Mouse (Mus musculus): Measurements from ENCODE around the gene Ccdc9b.

Gene Ccdc9b

DNA sequence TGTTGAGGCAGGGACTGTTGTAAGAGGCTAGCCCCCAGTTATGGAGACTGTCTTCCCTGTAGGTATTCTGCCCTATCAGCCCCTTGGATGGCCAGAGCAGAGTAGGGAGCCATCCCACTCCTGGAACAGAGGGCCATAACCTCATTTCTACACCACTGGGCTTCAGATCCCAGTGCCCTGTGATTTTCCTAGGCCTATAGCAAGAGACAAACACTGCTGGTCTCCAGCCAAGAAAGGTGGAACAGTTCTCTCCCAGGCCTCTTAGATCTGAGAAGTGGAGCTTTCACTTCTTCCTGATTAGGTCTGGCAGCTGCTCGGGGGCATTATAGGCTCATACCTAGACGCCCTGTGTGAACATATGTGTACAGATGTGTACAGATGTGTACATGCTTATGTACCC lies 13.8 kb upstream of the Ccdc9b start:
- DNase-seq: no peak

DNA sequence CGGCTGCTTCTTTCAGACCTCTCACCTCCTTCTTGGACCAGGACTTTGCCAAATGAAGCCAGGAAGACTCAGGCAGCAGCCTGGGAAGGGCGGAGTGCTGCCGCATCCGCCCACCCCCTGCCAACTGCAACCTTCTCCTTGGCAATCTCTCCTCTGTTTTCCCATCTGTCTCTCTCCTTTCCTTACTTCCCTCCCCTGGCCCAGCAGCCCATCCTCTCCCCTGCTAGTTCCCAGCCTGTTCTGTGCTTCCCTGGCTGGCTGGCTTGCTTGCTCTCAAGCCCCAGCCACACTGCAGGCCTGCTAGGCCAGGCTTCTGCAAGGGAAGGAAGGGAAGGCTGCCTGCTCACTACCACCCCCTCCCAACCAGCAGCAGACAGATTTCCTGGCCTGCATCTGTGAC lies 13.4 kb upstream of the Ccdc9b start:
- DNase-seq: no peak

DNA sequence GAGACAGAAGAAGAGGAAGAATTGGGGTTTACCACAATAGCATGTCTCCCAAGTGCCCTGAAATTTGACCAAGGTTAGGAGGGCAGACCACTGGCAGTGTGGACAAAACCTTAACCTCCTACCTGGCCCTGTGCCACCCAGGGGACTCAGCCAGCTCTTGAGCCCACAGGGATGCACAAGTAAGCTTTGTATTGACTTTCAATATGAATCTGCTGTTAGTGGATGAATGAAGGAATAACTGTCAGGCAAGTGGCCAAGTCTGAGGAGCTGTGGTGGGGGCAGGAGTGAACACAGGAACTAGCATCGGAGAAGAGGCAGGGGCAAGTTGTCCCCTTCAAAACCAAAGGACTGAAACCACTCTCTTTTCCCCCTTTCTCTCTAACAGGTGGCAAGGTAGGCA lies 12.9 kb upstream of the Ccdc9b start:
- no peak for DNase-seq

DNA sequence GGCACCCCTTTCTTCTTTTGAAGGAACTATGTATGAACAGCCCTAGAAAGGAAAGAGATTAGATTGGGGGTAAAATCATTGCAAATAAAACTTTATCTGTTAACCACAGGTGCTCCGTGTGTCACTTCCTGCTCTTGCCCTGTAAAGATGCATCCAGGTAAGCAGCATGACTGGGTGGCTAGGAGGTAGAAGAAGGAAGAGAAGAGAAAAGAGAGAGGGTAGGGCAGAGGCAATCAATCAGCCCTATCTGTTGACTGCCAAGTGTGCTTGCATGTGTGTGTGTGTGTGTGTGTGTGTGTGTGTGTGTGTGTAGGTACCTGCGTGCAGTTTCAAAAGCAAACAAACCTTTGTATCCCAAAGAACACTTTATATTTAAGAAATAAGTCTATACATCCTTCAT lies 12.1 kb upstream of the Ccdc9b start:
- no peak for DNase-seq

DNA sequence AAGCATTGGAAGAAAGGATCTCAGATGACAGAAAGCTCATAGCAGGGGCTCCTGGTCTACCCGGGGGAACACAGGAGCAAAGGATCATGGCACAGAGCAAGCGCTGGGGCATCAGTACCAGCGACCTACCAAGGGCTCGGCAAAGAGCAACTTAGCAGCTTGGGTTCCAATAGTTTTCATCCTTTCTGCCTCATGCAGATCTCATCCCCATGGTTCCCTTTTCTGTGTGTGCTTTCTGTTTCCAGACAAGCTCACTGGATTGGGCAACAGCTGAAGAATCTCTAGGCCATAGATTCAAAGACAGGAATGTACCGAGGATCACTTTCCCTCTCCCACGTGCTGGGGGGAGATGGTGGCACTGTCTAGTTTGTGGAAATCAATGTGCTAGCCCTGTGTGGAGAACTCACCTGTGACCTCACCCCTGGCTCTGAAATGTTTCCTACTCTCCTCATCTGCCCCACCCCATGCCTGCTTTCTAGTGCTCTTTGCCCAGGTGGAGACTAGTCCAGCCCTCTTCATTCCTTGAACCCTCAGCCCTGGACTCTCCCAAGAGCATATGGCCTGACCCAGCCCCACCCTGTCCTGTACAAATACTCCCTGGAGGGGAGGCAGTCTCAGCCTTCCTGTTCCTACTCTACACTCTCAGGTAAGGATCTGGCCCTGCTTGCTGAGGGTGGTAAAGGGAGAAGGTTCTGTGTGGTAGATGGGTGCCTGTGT lies 9.9 kb upstream of the Ccdc9b start, which contains the start of gene Phgr1:
TSS of gene Phgr1 (plus strand) at position 612 of the 717 bp plus-strand sequence.
- DNase-seq: no peak

DNA sequence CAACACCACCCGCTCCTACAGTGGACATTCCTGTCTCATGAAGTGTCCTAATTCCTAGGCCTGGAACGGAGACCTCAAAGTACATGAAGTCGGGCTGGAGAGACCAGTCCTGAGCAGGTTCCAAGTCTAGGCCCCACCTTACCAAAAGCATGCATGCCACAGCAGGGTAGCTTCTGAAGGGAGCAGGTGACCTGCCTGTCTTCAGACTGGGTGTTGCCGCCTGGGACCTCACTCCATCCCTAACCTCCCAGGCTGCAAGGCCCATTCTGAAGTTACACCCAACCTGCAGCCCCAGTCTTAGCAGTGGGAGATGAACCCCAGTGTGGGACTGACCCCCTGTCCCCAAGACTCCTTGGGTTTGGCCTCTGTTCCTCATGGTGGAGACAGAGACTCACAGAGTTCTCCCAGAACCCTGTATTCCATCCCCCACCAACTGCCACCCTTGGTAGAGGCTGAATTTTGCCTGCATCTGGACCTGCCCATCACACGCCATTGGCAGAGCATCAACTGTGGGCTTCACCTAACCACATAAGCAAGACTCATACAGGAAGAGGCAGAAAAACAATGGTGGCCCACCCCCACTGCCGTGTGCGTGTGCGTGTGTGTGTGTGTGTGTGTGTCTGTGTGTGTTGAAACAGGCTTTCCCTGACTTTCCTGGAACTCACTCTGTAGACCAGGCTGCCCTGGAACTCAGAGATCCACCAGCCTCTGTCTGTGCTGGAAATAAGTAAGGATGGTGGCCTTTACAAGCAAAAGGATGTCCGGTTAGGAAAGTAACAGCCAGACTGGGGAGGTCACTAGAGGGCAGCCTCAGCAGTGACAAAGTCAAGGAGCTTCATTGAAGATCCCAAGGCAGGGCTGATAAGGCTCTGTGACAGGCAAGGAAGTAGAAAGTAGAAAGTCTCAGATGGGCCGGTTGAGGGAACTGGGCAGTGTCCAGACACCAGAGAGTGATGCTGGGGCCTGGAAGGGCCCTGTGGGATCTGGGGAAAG lies 3.9 kb upstream of the Ccdc9b start:
- no peak for DNase-seq

DNA sequence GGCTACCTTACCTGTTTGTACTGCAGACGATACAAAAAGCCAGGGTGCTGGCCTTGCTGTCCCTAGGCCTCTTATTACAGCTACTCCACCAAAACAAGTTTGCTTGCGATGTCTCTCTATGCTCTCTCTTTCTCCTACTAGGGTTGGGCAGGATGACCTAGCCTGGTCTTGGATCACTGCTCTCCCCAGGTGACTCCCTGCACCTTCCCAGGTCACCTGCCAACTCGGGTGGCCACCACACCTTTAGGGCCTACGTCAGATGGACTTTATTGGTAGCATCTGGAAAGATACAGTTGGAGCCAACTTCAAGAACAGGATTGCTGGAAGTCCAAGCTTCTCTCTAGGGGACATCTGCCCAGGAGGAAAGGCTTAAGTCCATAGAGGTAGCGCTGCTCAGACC lies 2.4 kb upstream of the Ccdc9b start:
- no peak for DNase-seq

DNA sequence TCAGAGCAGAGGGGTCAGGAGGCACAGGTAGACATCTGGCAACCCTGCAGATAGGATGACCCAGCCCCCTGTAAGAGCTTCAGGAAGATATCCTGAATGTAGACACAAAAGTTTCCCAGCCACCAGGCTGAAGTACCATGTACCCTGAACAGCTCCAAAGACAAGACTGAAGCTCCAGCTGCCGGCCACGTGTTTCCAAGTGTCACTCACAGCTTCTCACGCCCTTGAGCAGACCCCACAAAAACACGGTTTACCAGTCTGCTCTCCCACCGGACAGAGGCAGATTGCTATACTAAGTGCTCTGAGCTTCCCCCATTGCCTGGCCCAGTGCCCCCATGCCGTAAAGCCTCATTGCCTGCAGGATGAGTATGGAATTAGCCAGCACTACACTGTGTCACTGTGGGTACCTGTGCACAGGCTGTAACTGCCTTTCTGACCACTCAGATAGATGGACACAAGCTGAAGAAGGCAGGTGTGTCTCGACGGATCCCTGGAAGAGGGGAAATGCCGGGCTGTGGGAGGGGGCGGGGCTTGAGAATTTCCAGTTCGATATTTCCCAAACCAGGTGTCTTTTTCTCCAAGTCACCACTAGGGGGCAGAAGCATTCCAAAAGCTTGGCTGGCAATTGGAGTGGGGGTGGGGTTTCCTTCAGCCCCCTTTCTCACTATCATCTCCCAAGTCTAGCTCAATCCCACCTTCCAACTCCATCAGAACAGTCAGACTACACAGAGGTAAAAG lies 1.8 kb upstream of the Ccdc9b start:
- no peak for DNase-seq

DNA sequence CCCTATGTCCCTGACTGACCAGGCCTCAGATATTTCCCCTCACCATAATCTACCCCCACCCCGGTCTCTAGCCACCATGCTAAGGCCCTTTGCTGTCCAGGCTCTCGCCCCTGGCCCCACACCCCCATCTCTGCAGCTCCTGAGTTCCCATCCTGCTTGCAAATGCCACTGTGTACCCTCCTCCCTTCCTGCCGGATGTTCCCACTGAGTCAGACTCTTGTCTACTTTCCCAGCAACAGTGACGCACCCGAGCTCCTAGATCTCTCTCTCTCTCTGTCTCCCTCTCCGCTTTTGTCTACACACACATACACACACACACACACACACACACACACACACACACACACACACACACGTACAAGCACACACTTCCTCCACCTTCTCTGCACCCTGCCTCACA lies 1.0 kb upstream of the Ccdc9b start:
- DNase-seq: no peak

DNA sequence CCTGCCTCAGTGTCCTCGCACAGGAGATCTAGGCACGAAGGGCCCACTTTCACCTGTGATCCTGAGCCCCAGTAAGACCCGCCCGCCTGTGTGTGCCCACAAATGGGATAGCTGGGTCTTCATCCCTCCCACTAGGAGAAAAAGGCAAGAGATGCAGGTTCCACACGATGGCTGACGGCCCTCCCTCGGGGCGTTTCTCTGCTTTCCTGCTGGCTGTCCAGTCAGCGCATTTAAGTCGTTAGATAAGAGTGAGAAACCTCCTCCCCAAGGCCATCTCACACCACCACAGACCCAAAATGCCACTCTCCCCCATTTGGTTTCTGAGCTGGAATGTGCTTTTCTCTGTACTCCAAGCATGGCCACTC lies 305 bp upstream of the Ccdc9b start:
- DNase-seq: no peak

DNA sequence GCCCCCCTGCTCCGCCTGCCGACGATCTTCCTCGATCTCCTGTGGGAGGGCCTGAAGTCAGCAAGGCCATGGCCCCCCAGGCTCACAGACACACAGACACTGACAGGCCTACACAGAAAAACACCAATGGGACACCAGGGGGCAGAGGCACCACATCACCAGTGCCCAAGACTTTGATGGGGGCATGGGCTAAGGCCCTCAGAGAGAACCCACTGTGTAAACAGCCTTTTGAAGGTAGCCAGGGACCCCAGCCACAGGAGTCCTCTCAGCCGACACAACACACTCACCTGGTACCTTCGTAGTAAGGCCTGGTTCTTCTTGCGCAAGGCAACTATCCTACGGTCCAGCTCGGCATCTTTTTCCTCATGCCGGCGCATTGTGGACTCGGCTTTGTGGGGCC lies 1.1 kb downstream of the Ccdc9b start:
- DNase-seq: no peak

DNA sequence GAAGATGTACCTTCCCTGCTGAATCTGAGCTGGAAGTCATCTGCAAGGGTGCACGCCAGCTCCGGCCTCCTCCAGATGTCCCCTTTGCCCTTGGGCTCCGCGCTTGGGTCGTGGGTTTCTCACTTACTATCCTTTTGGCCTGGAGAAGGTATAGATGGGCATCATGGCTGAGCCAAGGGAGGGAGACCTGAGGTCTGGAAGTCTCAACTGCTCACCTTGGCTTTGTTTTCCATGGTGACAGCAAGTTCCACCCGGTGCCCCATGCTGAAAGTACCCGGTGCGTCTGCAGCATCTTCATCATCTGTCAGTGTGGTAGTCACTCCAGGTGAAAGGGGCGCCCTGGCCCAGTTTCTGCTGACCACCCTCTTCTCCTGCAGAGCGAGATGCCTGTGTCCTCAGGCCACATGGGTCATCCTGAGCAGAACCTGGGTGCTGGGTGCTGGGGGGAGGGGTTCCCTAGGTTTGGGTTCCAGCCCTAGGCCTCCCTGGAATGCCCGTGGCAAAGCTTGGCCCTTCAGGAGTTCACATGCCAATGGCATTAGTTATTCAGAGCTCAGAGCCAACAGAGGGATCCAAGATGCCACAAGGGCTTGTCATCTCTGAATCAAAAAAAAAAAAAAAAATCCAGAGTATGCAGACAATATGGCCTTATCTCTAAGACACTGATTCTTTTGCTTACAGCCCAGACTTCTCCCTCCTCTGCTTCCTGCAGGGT lies 2.0 kb downstream of the Ccdc9b start:
- DNase-seq: no peak

DNA sequence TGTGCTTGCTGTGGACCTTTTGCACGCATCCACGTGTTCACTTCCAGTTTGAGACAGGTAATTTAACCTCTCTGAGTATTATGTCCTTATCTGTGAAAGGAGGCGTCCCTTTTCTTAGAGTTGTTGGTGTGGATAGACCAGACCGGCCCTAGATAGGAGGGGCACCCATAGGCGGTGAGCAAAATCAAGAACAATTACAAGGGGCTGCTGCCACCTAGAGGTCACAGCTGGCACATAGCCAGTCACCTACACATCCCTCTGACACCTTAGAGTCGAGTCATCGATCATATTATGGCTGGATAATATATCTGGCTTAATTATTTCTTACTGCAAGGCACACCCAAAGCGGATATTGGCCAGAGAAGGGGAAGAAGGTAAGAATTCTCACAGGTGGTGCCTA lies 2.6 kb downstream of the Ccdc9b start:
- DNase-seq: peak in 1 of 2 experiments; percentile 65

DNA sequence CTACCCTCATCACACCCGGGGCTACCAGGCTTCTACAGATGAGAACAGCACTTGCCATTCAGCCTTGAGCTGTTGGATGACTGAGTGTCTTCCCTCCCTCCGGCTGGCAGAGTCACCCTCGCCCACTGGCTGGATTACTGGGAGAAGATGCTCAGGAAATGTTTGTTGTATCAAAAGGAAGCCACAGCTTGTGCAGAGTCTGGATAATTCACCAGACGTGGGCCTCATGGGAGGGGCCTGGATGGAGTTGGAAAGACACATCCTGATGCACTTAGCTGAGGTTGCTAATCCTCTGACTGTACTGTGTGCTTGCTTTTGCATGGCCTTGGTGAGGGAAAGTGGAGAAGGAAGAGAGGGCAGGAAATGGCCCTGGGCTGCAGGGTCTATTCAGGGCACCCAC lies 6.4 kb downstream of the Ccdc9b start:
- no peak for DNase-seq

DNA sequence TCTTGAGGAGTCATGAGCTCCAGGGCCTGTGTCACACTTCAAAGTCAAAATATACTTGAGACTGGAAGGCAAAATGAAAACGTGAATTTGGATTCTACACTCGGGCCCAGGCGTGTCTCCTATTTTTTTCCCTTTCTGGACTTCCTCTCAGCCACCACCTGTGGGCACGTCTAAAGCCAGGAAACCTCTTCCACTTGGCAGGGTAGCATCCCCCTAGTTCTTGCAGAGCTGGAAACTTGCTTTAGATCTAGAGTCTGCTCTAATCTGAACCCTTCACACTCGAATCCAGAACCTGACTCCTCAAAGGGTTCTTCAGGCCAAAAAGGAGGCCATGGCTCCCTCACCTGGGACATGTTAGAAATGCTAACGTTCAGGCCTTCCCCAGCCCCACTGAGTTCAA lies 7.1 kb downstream of the Ccdc9b start:
- no peak for DNase-seq

DNA sequence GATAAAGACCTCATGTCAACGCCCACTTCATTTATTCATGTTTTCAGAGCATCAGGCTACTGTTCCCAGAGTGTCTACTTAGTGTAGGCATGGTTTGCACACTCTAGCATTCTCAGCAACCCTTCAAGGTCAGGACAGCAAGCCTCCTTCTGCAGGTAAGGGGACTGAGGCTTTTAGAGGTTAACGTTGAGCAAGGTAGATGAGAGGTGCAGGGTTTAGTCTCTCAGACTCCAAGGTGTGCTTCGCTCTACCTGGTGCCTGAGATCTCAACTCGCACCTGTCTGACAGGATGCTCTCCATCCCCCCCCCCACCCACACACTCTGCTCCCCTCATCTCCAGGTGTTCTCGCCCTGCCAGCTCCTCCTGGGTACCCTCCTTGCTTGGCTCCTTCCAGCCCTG lies 8.3 kb downstream of the Ccdc9b start:
- no peak for DNase-seq

DNA sequence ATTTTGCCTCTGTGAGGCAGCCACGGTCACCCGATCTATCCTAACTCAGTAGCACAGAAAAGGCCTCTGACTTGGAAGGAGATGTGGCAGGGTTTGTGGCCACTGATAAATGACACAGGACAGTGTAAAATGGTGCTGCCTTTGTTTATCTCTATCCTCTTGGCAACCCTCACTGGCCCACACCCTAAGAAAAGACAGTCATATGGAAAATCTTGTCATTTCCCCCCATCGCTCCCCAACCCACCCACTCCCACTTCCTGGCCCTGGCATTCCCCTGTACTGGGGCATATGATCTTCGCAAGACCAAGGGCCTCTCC lies 9.7 kb downstream of the Ccdc9b start:
- no peak for DNase-seq

DNA sequence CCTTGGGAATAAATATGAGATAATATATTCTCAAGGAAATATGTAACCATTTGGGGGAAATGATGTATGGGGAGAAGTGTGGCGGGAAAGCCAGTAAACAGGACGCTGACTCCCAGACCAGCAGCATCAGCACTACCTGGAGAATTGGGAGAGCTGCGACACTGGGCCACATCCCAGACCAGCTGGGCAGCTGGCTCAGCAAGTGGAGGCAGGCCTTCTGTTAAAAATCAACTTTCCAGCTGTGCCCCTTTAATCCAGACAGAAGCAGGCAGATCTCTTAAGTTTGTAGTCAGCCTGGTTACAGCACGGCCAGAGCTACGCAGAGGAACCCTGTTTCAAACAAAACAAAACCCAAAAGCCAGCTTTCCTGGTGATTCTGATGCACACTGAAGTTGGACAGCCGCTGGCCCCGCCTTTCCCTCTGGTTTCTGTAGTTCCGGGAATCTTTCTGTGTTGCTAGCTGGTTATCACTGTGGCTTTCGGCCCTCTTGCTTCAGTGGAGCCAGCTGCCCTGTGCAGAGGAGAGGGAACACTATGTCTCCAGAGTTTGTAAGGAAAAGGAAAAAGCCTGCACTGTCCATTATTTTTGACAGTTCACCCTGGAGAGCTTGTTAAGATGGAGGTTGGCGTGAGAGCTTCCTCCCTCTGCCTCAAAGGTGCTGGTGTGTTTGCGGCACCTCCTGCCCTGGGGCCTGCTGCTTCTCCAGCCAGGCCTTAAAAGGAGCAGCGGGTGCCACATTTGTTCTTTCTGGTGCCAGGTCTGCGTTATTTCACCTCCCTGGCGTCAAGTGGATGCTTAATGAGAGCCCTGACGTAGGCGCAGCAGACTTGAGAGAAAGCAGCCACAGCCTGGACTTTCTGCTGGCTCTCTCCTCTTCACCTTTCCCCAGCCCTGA lies 10.3 kb downstream of the Ccdc9b start:
- no peak for DNase-seq

DNA sequence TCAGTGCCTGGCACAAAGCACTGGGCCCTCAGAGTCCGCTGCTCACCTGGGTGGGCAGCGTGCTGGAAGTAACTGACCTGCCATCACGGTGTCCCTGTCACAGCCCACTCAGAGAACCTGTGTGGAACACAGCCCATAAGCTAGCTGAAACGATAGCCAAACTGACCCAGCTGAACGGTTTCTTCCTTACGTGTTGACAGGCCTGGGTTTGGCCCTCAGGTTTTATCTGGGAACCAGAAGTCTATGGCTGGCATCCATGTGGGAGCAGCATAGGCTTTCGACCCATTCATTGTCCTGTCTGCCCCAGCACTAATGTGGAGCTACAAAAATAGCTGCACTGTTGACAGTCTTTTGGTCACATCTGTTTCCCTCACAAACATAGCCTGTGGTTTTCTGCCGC lies 12.0 kb downstream of the Ccdc9b start:
- no peak for DNase-seq

DNA sequence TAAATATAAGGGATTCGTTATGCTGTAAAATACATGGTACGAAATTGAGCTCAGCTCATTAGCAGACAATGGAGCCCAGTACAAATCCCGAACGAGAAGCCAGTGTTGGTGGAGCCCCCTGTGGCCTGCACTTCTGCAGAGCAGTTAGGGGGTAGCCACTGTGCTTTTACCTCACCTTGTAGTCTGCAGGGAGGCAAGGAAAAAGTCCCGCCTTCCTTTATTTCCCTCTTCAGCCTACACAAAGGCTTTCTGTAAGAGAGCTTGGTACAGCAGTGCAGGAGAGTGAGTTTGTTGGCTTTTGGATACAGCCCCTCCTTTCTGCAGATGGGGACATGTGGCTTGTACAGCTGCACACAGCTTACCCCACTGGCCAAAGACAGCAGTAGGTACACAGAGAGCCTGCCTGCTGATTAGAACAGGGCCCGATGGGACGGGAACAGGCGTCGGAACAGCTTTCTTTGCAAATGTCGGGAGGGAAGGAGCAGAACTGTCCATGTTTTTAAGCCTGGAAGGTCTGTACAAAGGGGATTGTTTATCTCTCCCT lies 13.0 kb downstream of the Ccdc9b start:
- no peak for DNase-seq

DNA sequence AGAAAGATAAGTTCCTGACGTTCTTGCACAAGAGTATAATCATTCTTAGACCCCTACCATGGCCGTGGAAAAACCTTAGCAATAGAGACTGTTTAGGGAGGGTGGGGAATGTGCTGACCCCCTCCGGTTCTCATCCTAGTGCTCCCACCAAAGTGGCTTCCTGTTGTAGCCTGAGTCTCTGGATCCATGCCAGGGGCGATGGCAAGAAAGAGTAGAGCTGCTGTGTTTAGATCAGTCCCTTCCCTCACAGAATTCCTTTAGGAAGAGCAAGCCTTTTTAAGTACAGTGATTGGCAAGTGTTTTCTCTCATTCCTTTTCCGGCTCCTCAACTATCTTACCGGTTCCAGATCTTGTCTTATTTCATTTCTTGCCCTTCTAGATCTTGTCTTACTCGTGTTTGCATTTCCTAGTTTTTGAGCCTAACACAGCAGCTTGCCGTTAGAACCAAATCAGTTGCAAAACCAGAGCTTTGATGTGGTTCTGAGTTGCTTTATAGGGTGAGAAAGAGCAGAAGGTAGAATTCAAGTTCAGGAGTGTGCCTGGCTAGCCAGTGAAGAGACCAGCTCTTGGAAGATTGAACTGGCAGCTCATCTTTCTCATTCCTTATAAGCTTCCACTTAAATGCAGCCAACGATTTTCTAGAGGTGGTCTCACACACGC lies 15.0 kb downstream of the Ccdc9b start:
- DNase-seq: no peak

All from thymus, adult 18-20 months (tissue).